Mouse (Mus musculus): Measurements from ENCODE around the gene Kbtbd13. TPM values are rescaled to one million over a fixed set of nuclear protein-coding genes. Genes with fewer than 3 reads are reported as not detected.

Gene Kbtbd13
- polyA plus RNA-seq, 1 experiment from 2014 or later, result 3.9 TPM

DNA sequence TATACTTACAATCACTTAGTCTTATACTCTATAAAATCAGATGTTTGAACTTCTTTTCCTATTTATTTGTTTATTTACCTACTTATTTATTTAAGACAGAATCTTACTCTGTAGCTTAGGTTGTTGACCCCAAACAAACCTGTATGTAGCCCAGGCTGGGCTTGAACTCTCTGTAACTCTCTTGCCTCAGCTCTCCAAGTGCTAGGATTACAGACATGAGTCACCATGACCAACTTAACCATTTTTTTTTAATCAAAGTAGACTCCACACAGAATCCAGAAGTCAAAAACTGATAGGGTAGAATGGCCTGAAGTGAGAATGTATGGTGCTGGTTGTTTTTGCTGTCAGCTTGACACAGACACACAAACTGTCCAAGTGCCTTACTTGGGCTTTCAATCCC is 38.9 kb upstream of the Kbtbd13 start:
- Histone ChIP-seq H3K27me3 (replicated peaks; ENCODE audit: control insufficient read depth, insufficient read depth, low read length) (no peaks in the 10 kb centered on the region), H3K27ac (ENCODE audit: low read depth, low read length) (no peak overlapping the region), H3K9me3 (ENCODE audit: control insufficient read depth) (no peaks in the 10 kb centered on the region), H3K9ac (ENCODE audit: low read depth, low read length) (no peak overlapping the region), H3K4me1 (replicated peaks; ENCODE audit: control insufficient read depth, insufficient read depth, low read length) (no peaks in the 10 kb centered on the region), H3K36me3 (ENCODE audit: control insufficient read depth, insufficient read depth) (no peaks in the 10 kb centered on the region), H3K4me3 (ENCODE audit: low read depth, low read length) (no peak overlapping the region), H3K4me2 (replicated peaks; ENCODE audit: low read depth) (no peak overlapping the region)
- no peak for TF ChIP-seq CTCF (IDR thresholded peaks at IDR 0.05; ENCODE audit: low read depth)
- ATAC-seq, result no peak

DNA sequence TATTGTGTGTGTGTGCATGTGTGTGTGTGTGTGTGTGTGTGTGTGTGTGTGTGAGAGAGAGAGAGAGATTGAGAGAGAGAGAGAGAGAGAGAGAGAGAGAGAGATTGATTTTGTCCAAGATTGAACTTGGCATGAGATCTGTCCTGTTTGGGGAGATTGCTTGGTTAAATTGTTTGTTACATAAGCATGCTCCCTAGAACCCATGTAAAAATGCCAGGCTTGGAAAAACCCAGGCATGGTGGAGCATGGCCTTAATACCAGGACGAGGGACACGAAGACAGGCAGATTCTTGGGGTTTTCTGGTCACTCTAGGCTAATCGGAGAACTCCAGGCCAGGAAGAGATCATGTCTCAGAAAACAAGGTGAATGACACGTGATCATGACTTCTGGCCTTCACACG is 36.6 kb upstream of the Kbtbd13 start:
- TF ChIP-seq CTCF (IDR thresholded peaks at IDR 0.05; ENCODE audit: low read depth), result no peak
- Histone ChIP-seq H3K9me3 (ENCODE audit: control insufficient read depth) (no peaks in the 10 kb centered on the region), H3K4me1 (replicated peaks; ENCODE audit: control insufficient read depth, insufficient read depth, low read length) (no peaks in the 10 kb centered on the region), H3K9ac (ENCODE audit: low read depth, low read length) (no peak overlapping the region), H3K4me2 (replicated peaks; ENCODE audit: low read depth) (no peak overlapping the region), H3K27me3 (replicated peaks; ENCODE audit: control insufficient read depth, insufficient read depth, low read length) (no peaks in the 10 kb centered on the region), H3K4me3 (ENCODE audit: low read depth, low read length) (no peak overlapping the region), H3K36me3 (ENCODE audit: control insufficient read depth, insufficient read depth) (no peaks in the 10 kb centered on the region), H3K27ac (ENCODE audit: low read depth, low read length) (peak overlapping the region; percentile 89)
- 66% methylated on average over 5 of the region's 5 CpGs for WGBS
- no peak; the same call in 1 of the 2 replicates for ATAC-seq

- Histone ChIP-seq H3K27ac (ENCODE audit: low read depth, low read length) (peak overlapping the region; percentile 89), H3K36me3 (ENCODE audit: control insufficient read depth, insufficient read depth) (no peaks in the 10 kb centered on the region), H3K4me3 (ENCODE audit: low read depth, low read length) (no peak overlapping the region), H3K4me1 (replicated peaks; ENCODE audit: control insufficient read depth, insufficient read depth, low read length) (no peaks in the 10 kb centered on the region), H3K4me2 (replicated peaks; ENCODE audit: low read depth) (no peak overlapping the region), H3K9ac (ENCODE audit: low read depth, low read length) (no peak overlapping the region), H3K9me3 (ENCODE audit: control insufficient read depth) (no peaks in the 10 kb centered on the region), H3K27me3 (replicated peaks; ENCODE audit: control insufficient read depth, insufficient read depth, low read length) (no peaks in the 10 kb centered on the region)
- TF ChIP-seq CTCF (IDR thresholded peaks at IDR 0.05; ENCODE audit: low read depth), result no peak
- ATAC-seq, result peak; percentile 40
- 39% methylated on average over 2 of the region's 2 CpGs for WGBS
These were observed 36.1 kb upstream of the Kbtbd13 start for GRCm38 (mm10) chr9:65427511-65427910.

- Histone ChIP-seq H3K36me3 (ENCODE audit: control insufficient read depth, insufficient read depth) (no peaks in the 10 kb centered on the region), H3K9me3 (ENCODE audit: control insufficient read depth) (no peaks in the 10 kb centered on the region), H3K4me2 (replicated peaks; ENCODE audit: low read depth) (no peak overlapping the region), H3K27me3 (replicated peaks; ENCODE audit: control insufficient read depth, insufficient read depth, low read length) (no peaks in the 10 kb centered on the region), H3K9ac (ENCODE audit: low read depth, low read length) (no peak overlapping the region), H3K4me3 (ENCODE audit: low read depth, low read length) (no peak overlapping the region), H3K4me1 (replicated peaks; ENCODE audit: control insufficient read depth, insufficient read depth, low read length) (no peaks in the 10 kb centered on the region), H3K27ac (ENCODE audit: low read depth, low read length) (peak overlapping the region; percentile 72)
- TF ChIP-seq CTCF (IDR thresholded peaks at IDR 0.05; ENCODE audit: low read depth), result no peak
- peak; percentile 22 for ATAC-seq
- WGBS, result 26% methylated on average over 3 of the region's 3 CpGs
These were observed 32.9 kb upstream of the Kbtbd13 start for GRCm38 (mm10) chr9:65424393-65424792.

DNA sequence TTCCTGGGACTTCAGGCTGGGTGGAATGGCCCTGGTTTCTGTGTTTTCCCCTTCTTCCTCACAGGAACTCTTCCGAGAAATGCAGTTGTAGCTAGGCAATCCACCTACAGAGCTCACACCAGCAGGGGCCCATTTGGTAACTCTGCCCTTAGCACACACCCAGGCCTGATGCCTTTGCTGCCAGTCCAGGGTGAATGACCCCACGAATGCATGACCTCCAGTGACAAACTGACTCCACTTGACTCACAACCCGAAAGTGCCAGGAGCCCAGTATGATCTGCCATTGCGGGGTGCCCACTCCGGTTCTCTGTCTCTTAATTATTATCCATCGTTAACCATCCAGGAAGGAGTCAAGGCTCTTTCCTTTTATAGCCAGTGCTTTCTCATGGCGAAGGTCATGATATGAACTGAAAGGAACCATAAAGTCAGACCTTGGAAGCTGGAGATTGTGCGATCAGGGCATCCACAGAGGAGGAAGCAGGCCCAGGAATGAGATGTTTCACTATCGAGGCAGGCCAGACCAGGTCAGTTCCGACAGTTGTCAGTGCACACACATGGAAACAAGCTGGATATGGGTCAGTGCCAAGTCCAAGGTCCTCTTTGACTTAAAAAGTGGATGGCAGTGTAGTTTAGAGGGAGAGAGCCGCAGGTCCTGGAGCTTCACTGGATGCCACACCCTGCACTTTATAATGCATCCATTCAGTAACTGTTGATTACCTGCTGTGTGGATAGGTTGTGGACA is 31.5 kb upstream of the Kbtbd13 start, which contains the start of gene Slc51b:
Slc51b (minus strand) TSS at position 196 of the 742 bp plus-strand sequence.
- H3K27me3 ChIP-seq (replicated peaks; ENCODE audit: control insufficient read depth, insufficient read depth, low read length), result no peaks in the 10 kb centered on the region
- ATAC-seq, result peak; percentile 92
- 41% methylated on average over 11 of the region's 11 CpGs for WGBS
- H3K36me3 ChIP-seq (ENCODE audit: control insufficient read depth, insufficient read depth), result no peaks in the 10 kb centered on the region
- H3K4me2 ChIP-seq (replicated peaks; ENCODE audit: low read depth), result peak within 1 kb of the TSS; percentile 57
- H3K27ac ChIP-seq (ENCODE audit: low read depth, low read length), result peak within 1 kb of the TSS; percentile 93
- no peak for TF ChIP-seq CTCF (IDR thresholded peaks at IDR 0.05; ENCODE audit: low read depth)
- peak within 1 kb of the TSS; percentile 45 for H3K9ac ChIP-seq (ENCODE audit: low read depth, low read length)
- peak within 1 kb of the TSS; percentile 40 for H3K4me3 ChIP-seq (ENCODE audit: low read depth, low read length)
- no peaks in the 10 kb centered on the region for H3K9me3 ChIP-seq (ENCODE audit: control insufficient read depth)
- H3K4me1 ChIP-seq (replicated peaks; ENCODE audit: control insufficient read depth, insufficient read depth, low read length), result no peaks in the 10 kb centered on the region

GRCm38 (mm10) chr9:65419633-65420032 is 28.2 kb upstream of the Kbtbd13 start:
- H3K36me3 ChIP-seq (ENCODE audit: control insufficient read depth, insufficient read depth), result no peaks in the 10 kb centered on the region; the same call in 1 of the 2 replicates
- ATAC-seq, result no peak
- peak; percentile 51 for TF ChIP-seq CTCF (IDR thresholded peaks at IDR 0.05; ENCODE audit: low read depth)
- H3K27ac ChIP-seq (ENCODE audit: low read depth, low read length), result no peak overlapping the region
- H3K9me3 ChIP-seq (ENCODE audit: control insufficient read depth), result no peaks in the 10 kb centered on the region
- H3K27me3 ChIP-seq (replicated peaks; ENCODE audit: control insufficient read depth, insufficient read depth, low read length), result no peaks in the 10 kb centered on the region
- 77% methylated on average over 3 of the region's 3 CpGs for WGBS
- H3K9ac ChIP-seq (ENCODE audit: low read depth, low read length), result no peak overlapping the region
- H3K4me3 ChIP-seq (ENCODE audit: low read depth, low read length), result no peak overlapping the region
- H3K4me1 ChIP-seq (replicated peaks; ENCODE audit: control insufficient read depth, insufficient read depth, low read length), result no peaks in the 10 kb centered on the region
- H3K4me2 ChIP-seq (replicated peaks; ENCODE audit: low read depth), result peak overlapping the region; percentile 56

Measured in intestine, postnatal 0 days (tissue).